Mouse (Mus musculus) erythroblast, embryonic 14.5 days (primary cell): Measurements from ENCODE around the gene Prr13. TPM values are rescaled to one million over a fixed set of nuclear protein-coding genes. Genes with fewer than 3 reads are reported as not detected.

Experiments
- H3K27me3 ChIP-seq: 2 replicates; pipeline ENCODE4 v1.6.1; 2012; ENCODE audit warnings: inconsistent platforms; ENCODE audit not compliant: control insufficient read depth
- H3K36me3 ChIP-seq: 2 replicates; pipeline ENCODE4 v1.6.1; 2012; ENCODE audit warnings: mild to moderate bottlenecking, inconsistent platforms; ENCODE audit not compliant: control insufficient read depth
- H3K4me1 ChIP-seq: 2 replicates; pipeline ENCODE4 v1.6.1; 2012; ENCODE audit warnings: inconsistent platforms; ENCODE audit not compliant: control insufficient read depth
- H3K4me3 ChIP-seq: replicated peaks from 2 replicates; pipeline ENCODE3; 2012; ENCODE audit warnings: moderate library complexity, mild to moderate bottlenecking, inconsistent platforms
- H3K9me3 ChIP-seq: 2 replicates; pipeline ENCODE4 v1.6.1; 2012; ENCODE audit warnings: low read length, inconsistent platforms, mixed read lengths; ENCODE audit not compliant: control insufficient read depth
- GATA1 ChIP-seq: IDR thresholded peaks from 2 replicates; pipeline ENCODE4 v1.6.1; 2012; ENCODE audit warnings: low read length, inconsistent platforms, mixed read lengths
- TAL1 ChIP-seq: IDR thresholded peaks from 3 replicates; pipeline ENCODE4 v1.6.1; 2012; ENCODE audit warnings: low read length, inconsistent platforms, mixed read lengths
- polyA plus RNA-seq: library from polyadenylated mRNA; stranded (reverse); fragments of >175 nt; gene quantifications from 2 replicates; pipeline ENCODE4 v1.2.3, GENCODE M21; 2012

The Prr13 gene
- polyA plus RNA-seq, 1 experiment = 28.4 TPM

- Histone ChIP-seq H3K27me3 (no peaks in the 10 kb centered on the region), H3K9me3 (no peaks in the 10 kb centered on the region), H3K36me3 (peaks cover 25% of the 10 kb centered on the region), H3K4me3 (peak overlapping the region; percentile 76), H3K4me1 (peaks cover 62% of the 10 kb centered on the region)
- TF ChIP-seq TAL1 (no peak), GATA1 (no peak)
These were observed 635 bp upstream of the Prr13 start for GRCm38 (mm10) chr15:102458050-102458736.

DNA sequence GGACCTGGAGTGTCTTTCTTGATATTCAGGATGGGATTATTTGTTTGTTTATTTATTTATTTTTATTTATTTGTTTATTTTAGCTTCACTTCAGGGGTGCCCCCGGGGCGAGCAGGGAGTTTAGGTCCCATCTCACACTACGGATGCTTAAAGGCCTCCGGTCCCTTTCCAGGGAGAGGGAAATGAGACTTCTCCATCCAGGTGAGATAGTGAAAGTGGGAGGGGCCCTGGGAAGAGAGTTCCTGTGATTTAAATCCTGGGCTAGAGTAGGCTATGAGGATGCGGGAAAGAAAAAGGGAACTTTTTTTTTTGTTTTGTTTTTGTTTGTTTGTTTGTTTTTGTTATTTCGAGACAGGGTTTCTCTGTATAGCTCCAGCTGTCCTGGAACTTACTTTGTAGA is 553 bp downstream of the Prr13 start:
- Histone ChIP-seq H3K4me3 (peak overlapping the region; percentile 76), H3K36me3 (peaks cover 35% of the 10 kb centered on the region), H3K9me3 (no peaks in the 10 kb centered on the region), H3K27me3 (no peaks in the 10 kb centered on the region), H3K4me1 (peaks cover 62% of the 10 kb centered on the region)
- TF ChIP-seq GATA1 (no peak), TAL1 (no peak)

DNA sequence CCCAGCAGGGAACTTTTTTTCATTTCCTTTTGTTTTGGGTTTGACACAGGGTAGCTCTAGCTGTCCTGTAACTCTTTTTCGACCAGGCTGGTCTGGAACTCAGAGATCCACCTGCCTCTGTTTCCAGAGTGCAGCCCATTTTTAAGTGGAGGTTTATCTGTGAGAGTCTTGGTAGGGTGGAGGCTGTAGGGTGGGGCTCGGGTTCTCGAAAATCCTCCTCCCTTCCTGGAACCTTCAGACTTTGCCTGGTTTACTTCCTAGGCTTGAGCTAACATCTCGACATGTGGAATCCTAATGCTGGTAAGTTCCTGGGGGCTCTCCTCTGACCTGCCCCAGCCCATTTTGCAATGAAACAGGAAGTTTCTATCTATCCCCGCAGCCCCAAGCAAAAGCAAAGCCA is 1.0 kb downstream of the Prr13 start:
- Histone ChIP-seq H3K36me3 (peaks cover 37% of the 10 kb centered on the region), H3K4me3 (peak overlapping the region; percentile 76), H3K9me3 (no peaks in the 10 kb centered on the region), H3K27me3 (no peaks in the 10 kb centered on the region), H3K4me1 (peaks cover 62% of the 10 kb centered on the region)
- TF ChIP-seq TAL1 = no peak

GRCm38 (mm10) chr15:102460409-102460808 is 1.6 kb downstream of the Prr13 start:
- peaks cover 62% of the 10 kb centered on the region for H3K4me1 ChIP-seq
- peak overlapping the region; percentile 76 for H3K4me3 ChIP-seq
- TF ChIP-seq TAL1 (no peak), GATA1 (no peak)
- H3K27me3 ChIP-seq = no peaks in the 10 kb centered on the region
- no peaks in the 10 kb centered on the region for H3K9me3 ChIP-seq
- H3K36me3 ChIP-seq = peaks cover 43% of the 10 kb centered on the region

DNA sequence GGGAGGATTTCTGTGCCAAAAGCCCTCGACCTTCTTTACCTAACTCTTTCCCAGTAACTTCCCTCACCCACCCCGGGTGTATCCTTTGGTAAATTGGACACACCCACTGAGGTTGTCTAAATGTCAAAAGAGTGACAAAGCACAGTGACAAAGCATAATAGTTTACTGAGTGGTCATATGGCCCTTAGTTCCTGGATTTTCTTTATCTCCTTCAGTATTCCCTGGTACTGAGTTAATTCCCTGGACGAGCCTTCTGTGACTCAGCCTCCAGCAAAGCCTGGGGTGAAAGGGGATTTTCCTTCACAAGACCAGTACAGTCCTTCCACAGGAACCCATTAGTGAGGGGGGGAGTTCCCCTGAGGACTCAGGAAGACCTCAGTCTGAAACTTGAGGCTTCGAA is 2.1 kb downstream of the Prr13 start:
- no peaks in the 10 kb centered on the region for H3K9me3 ChIP-seq
- no peak for TF ChIP-seq GATA1
- no peak for TF ChIP-seq TAL1
- peaks cover 60% of the 10 kb centered on the region for H3K4me1 ChIP-seq

DNA sequence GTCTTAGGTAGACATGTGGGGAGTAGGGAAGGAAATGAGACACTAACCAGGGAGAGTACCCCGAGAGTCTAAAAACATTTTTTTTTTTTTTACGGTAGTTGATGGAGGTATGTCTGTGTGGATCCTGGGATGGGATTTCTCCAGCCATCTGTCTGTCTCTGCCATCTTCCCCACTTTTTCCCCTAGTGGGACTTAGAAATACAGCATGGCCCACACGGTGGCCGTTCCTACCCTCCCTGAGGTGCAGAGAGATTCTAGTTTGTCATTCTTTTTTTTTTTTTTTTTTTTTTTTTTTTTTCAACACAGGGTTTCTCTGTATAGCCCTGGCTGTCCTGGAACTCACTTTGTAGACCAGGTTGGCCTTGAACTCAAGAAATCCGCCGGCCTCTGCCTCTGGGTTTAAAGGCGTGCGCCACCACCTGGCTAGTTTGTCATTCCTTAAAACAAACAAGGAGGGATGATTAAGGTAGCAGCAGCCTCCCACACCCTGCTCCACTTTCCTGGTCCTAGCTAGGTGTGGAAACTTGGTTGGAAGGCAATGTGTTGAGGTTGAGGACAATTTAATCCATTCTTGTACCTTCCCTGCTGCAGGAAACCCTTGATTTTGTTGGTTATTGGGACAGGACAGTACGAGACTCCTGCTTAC is 2.7 kb downstream of the Prr13 start:
- H3K9me3 ChIP-seq = no peaks in the 10 kb centered on the region
- peak overlapping the region; percentile 76 for H3K4me3 ChIP-seq
- peaks cover 56% of the 10 kb centered on the region for H3K4me1 ChIP-seq
- H3K36me3 ChIP-seq = peaks cover 52% of the 10 kb centered on the region
- TF ChIP-seq GATA1 (no peak), TAL1 (no peak)
- no peaks in the 10 kb centered on the region for H3K27me3 ChIP-seq

More for the DNA sequence above, 2.1 kb downstream of the Prr13 start:
- peaks cover 47% of the 10 kb centered on the region for H3K36me3 ChIP-seq
- peak overlapping the region; percentile 76 for H3K4me3 ChIP-seq
- no peaks in the 10 kb centered on the region for H3K27me3 ChIP-seq

DNA sequence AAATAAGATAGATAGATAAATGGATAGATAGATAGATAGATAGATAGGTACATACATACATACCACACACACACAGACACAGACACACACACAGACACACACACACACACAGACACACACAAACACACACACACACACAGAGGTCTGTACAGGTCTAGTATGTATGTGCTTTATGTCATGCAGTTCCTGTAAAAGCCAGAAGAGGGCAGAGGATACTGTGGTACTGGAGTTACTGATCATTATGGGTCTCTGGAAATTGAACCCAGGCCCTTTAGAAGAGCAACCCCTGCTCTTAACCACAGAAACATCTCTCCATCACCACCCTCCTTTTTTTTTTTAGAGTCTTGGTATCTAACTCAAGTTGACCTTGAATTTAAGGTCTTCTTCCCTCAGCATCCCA is 4.8 kb downstream of the Prr13 start:
- no peaks in the 10 kb centered on the region for H3K27me3 ChIP-seq
- peaks cover 39% of the 10 kb centered on the region for H3K4me1 ChIP-seq

GRCm38 (mm10) chr15:102468675-102469370 is 10.0 kb downstream of the Prr13 start:
- H3K4me3 ChIP-seq = no peak overlapping the region
- H3K9me3 ChIP-seq = peaks cover 5% of the 10 kb centered on the region
- H3K4me1 ChIP-seq = peaks cover 18% of the 10 kb centered on the region
- H3K36me3 ChIP-seq = peaks cover 55% of the 10 kb centered on the region
- H3K27me3 ChIP-seq = no peaks in the 10 kb centered on the region
- TF ChIP-seq GATA1 (no peak), TAL1 (no peak)

More for the DNA sequence above, 4.8 kb downstream of the Prr13 start:
- Histone ChIP-seq H3K9me3 (peaks cover 4% of the 10 kb centered on the region), H3K36me3 (peaks cover 67% of the 10 kb centered on the region), H3K4me3 (no peak overlapping the region)
- TF ChIP-seq TAL1 (no peak), GATA1 (no peak)

DNA sequence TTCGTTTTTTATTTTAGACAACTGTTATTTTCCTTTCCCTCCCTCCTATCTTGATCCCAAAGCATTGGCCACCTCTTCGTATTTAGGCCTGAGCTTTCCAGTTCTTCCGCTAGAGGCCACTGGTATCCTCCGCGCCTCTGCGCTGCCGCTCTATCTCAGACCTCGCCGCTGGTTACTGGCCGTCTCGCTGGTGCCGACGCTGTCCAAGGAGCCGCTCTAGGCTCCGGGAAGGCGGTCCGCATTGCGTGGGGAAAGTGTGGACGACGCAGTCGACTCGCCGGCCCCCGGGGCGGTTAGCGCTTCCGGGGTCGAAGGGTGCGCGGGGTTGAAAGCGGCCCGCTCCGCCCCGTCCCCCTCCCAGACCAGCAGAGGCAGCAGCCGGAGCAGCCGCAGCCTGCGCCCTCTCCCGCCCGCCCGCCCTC is 11.4 kb downstream of the Prr13 start, which contains the start of gene Pcbp2:
Gene Pcbp2 (plus strand): TSS at position 357 of the 422 bp plus-strand sequence.
- Histone ChIP-seq H3K4me1 (peaks cover 18% of the 10 kb centered on the region), H3K27me3 (no peaks in the 10 kb centered on the region), H3K9me3 (peaks cover 5% of the 10 kb centered on the region), H3K36me3 (peaks cover 59% of the 10 kb centered on the region), H3K4me3 (peak within 1 kb of the TSS; percentile 93)
- no peak for TF ChIP-seq TAL1
- peak; percentile 70 for TF ChIP-seq GATA1
